Mouse (Mus musculus) hindbrain, embryonic 16.5 days (tissue): Measurements from ENCODE around the gene Noxo1. TPM values are rescaled to one million over a fixed set of nuclear protein-coding genes. Genes with fewer than 3 reads are reported as not detected.

Experiments used
- ATAC-seq: fragments of 200-750 bp; cut with Nextera tagmentation; 2 replicates; pipeline ENCODE4 v1.8.0; 2017; ENCODE audit warnings: moderate TSS enrichment, moderate library complexity
- H3K27ac ChIP-seq: fragments of 300-500 bp; sonication (generic); 2 replicates; pipeline ENCODE4 v1.5.1; 2014; ENCODE audit warnings: low read depth, mild to moderate bottlenecking, control low read depth, low read length, moderate library complexity
- H3K27me3 ChIP-seq: fragments of 300-500 bp; sonication (generic); replicated peaks from 2 replicates; pipeline ENCODE4 v1.6.1; 2014; ENCODE audit warnings: low read length; ENCODE audit not compliant: control insufficient read depth, insufficient read depth
- H3K36me3 ChIP-seq: fragments of 300-500 bp; sonication (generic); 2 replicates; pipeline ENCODE4 v1.6.1; 2014; ENCODE audit warnings: mild to moderate bottlenecking, low read length, moderate library complexity, mixed read lengths; ENCODE audit not compliant: control insufficient read depth, insufficient read depth
- H3K4me1 ChIP-seq: fragments of 300-500 bp; sonication (generic); 2 replicates; pipeline ENCODE4 v1.6.1; 2014; ENCODE audit warnings: low read depth, low read length; ENCODE audit not compliant: control insufficient read depth, insufficient read depth
- H3K4me2 ChIP-seq: fragments of 300-500 bp; sonication (generic); 2 replicates; pipeline ENCODE4 v1.6.1; 2014; ENCODE audit warnings: mild to moderate bottlenecking, low read length, control low read depth, moderate library complexity
- H3K4me3 ChIP-seq: fragments of 300-500 bp; sonication (generic); 2 replicates; pipeline ENCODE4 v1.5.1; 2014; ENCODE audit warnings: mild to moderate bottlenecking, low read length, control low read depth, moderate library complexity
- H3K9ac ChIP-seq: fragments of 300-500 bp; sonication (generic); 2 replicates; pipeline ENCODE4 v1.6.1; 2014; ENCODE audit warnings: low read depth, mild to moderate bottlenecking, control low read depth, low read length, moderate library complexity
- H3K9me3 ChIP-seq: fragments of 300-500 bp; sonication (generic); 2 replicates; pipeline ENCODE4 v1.6.1; 2014; ENCODE audit warnings: mild to moderate bottlenecking, low read length, moderate library complexity; ENCODE audit not compliant: control insufficient read depth
- WGBS: fragments of 180-500 bp; shearing (Covaris S2); extraction: QIAGEN DNeasy Blood & Tissue Kit; methylation state at CpG from one replicate; pipeline ENCODE4 v1.1.7; 2014; 5-methylcytosine and 5-hydroxymethylcytosine counted together
- polyA plus RNA-seq: library from polyadenylated mRNA; unstranded; fragments of >200 nt; fragmentation: Nextera tagmentation; extraction: Ambion mirVana; gene quantifications from 2 replicates; pipeline ENCODE4 v1.2.1, GENCODE M21; 2015

The Noxo1 gene
- polyA plus RNA-seq, 1 experiment from 2014 or later, result 2.3 TPM

- H3K9me3 ChIP-seq, result no peaks in the 10 kb centered on the region
- H3K4me2 ChIP-seq, result no peak overlapping the region
- H3K4me1 ChIP-seq, result peaks cover 5% of the 10 kb centered on the region
- no peaks in the 10 kb centered on the region for H3K36me3 ChIP-seq
- H3K4me3 ChIP-seq, result no peak overlapping the region
- no peak overlapping the region for H3K9ac ChIP-seq
- ATAC-seq, result no peak
- H3K27me3 ChIP-seq, result no peaks in the 10 kb centered on the region
- WGBS, result 77% methylated on average over 17 of the region's 17 CpGs
- H3K27ac ChIP-seq, result no peak overlapping the region
These were observed 32.1 kb downstream of the Noxo1 start for GRCm38 (mm10) chr17:24728184-24728583.

- ATAC-seq, result no peak
- no peak overlapping the region for H3K4me2 ChIP-seq
- H3K27me3 ChIP-seq, result peaks cover 2% of the 10 kb centered on the region; the same call in 1 of the 2 replicates
- no peak overlapping the region for H3K4me3 ChIP-seq
- 74% methylated on average over 6 of the region's 6 CpGs for WGBS
- H3K27ac ChIP-seq, result no peak overlapping the region
- H3K9me3 ChIP-seq, result no peaks in the 10 kb centered on the region
- no peaks in the 10 kb centered on the region for H3K36me3 ChIP-seq
- no peak overlapping the region for H3K9ac ChIP-seq
- no peaks in the 10 kb centered on the region for H3K4me1 ChIP-seq
These were observed 33.0 kb downstream of the Noxo1 start for GRCm38 (mm10) chr17:24729067-24729466.

- WGBS, result 79% methylated on average over 14 of the region's 14 CpGs
- H3K4me1 ChIP-seq, result 0 out of 2 replicates have a peak, but pooled peaks cover 2% of the 10 kb centered on the region
- no peak for ATAC-seq
- H3K4me2 ChIP-seq, result no peak overlapping the region
- peaks cover 2% of the 10 kb centered on the region; the same call in 1 of the 2 replicates for H3K27me3 ChIP-seq
- H3K9ac ChIP-seq, result no peak overlapping the region
- no peak overlapping the region for H3K4me3 ChIP-seq
- H3K27ac ChIP-seq, result no peak overlapping the region
- H3K9me3 ChIP-seq, result no peaks in the 10 kb centered on the region
- H3K36me3 ChIP-seq, result no peaks in the 10 kb centered on the region
These were observed 34.8 kb downstream of the Noxo1 start for GRCm38 (mm10) chr17:24730787-24731186.

- Histone ChIP-seq H3K36me3 (no peaks in the 10 kb centered on the region), H3K4me3 (no peak overlapping the region), H3K4me1 (peaks cover 12% of the 10 kb centered on the region), H3K27me3 (peaks cover 2% of the 10 kb centered on the region; the same call in 1 of the 2 replicates), H3K27ac (no peak overlapping the region), H3K4me2 (no peak overlapping the region), H3K9me3 (no peaks in the 10 kb centered on the region), H3K9ac (no peak overlapping the region)
- 81% methylated on average over 12 of the region's 12 CpGs for WGBS
- no peak for ATAC-seq
These were observed 36.4 kb downstream of the Noxo1 start for GRCm38 (mm10) chr17:24732233-24732935.

GRCm38 (mm10) chr17:24733434-24734050 lies 37.5 kb downstream of the Noxo1 start:
- no peak for ATAC-seq
- Histone ChIP-seq H3K4me1 (peaks cover 15% of the 10 kb centered on the region), H3K27me3 (peaks cover 2% of the 10 kb centered on the region; the same call in 1 of the 2 replicates), H3K9me3 (no peaks in the 10 kb centered on the region), H3K4me3 (no peak overlapping the region), H3K9ac (no peak overlapping the region; the same call in 1 of the 2 replicates), H3K4me2 (no peak overlapping the region), H3K27ac (no peak overlapping the region), H3K36me3 (no peaks in the 10 kb centered on the region)
- 91% methylated on average over 21 of the region's 21 CpGs for WGBS

- Histone ChIP-seq H3K4me3 (no peak overlapping the region), H3K9ac (no peak overlapping the region), H3K4me1 (peaks cover 15% of the 10 kb centered on the region), H3K9me3 (no peaks in the 10 kb centered on the region), H3K27me3 (peaks cover 2% of the 10 kb centered on the region; the same call in 1 of the 2 replicates), H3K27ac (no peak overlapping the region), H3K36me3 (no peaks in the 10 kb centered on the region), H3K4me2 (no peak overlapping the region)
- ATAC-seq, result no peak
- WGBS, result 85% methylated on average over 1 of the region's 1 CpGs
These were observed 38.5 kb downstream of the Noxo1 start for GRCm38 (mm10) chr17:24734513-24734912.

- H3K36me3 ChIP-seq, result no peaks in the 10 kb centered on the region
- H3K4me2 ChIP-seq, result peak overlapping the region; percentile 94
- peaks cover 15% of the 10 kb centered on the region for H3K4me1 ChIP-seq
- H3K4me3 ChIP-seq, result no peak overlapping the region
- H3K27ac ChIP-seq, result no peak overlapping the region; the same call in 1 of the 2 replicates
- 86% methylated on average over 7 of the region's 7 CpGs for WGBS
- H3K27me3 ChIP-seq, result peaks cover 2% of the 10 kb centered on the region; the same call in 1 of the 2 replicates
- no peaks in the 10 kb centered on the region for H3K9me3 ChIP-seq
- H3K9ac ChIP-seq, result no peak overlapping the region
- ATAC-seq, result no peak
These were observed 39.4 kb downstream of the Noxo1 start for GRCm38 (mm10) chr17:24735446-24735845.

- Histone ChIP-seq H3K27me3 (peaks cover 2% of the 10 kb centered on the region; the same call in 1 of the 2 replicates), H3K27ac (peak within 1 kb of the TSS; percentile 54), H3K9me3 (no peaks in the 10 kb centered on the region), H3K36me3 (no peaks in the 10 kb centered on the region), H3K9ac (peak within 1 kb of the TSS; percentile 71), H3K4me1 (peaks cover 15% of the 10 kb centered on the region), H3K4me2 (peak within 1 kb of the TSS; percentile 94), H3K4me3 (peak within 1 kb of the TSS; percentile 55)
- peak; percentile 97 for ATAC-seq
- 1% methylated on average over 29 of the region's 29 CpGs for WGBS
These were observed 40.5 kb downstream of the Noxo1 start, which contains the start of gene Msrb1 for GRCm38 (mm10) chr17:24736330-24737051. Gene Msrb1 (plus strand): TSS chr17:24736642.
